Mouse (Mus musculus): Measurements from ENCODE around the gene Elane. TPM values are rescaled to one million over a fixed set of nuclear protein-coding genes. Genes with fewer than 3 reads are reported as not detected.
A peak's percentile ranks its signal among the peaks of the same experiment; 100 is the strongest.

Gene Elane
- 0.31 and 0.50 TPM in 2 replicates for polyA plus RNA-seq (2015; fragmentation: Nextera tagmentation; extraction: Ambion mirVana)

DNA sequence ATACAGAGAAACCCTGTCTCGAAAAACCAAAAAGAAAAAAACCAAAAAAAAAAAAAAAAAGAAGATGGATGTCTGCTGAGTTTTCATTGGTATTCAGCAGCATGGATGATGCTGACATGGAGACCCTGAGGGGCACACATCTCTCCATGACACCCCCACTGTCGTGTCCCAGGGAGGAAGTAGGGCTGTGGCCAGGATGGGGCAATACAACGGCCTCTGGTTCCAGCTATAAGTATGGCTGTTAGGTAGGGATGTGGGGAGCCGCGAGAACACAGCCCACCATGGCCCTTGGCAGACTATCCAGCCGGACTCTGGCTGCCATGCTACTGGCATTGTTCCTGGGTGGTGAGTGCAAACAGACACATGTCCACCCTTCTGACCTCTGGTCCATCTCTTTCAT, at the start of gene Elane:
TSS of gene Elane (plus strand) at position 194 of the 400 bp plus-strand sequence.
- no peak for ATAC-seq (ENCODE audit: low FRiP score)
- H3K27me3 ChIP-seq (replicated peaks), result peaks cover 18% of the 10 kb centered on the region
- H3K4me1 ChIP-seq, result peaks cover 15% of the 10 kb centered on the region
- no peaks in the 10 kb centered on the region for H3K36me3 ChIP-seq
- no peak within 1 kb of the TSS for H3K4me2 ChIP-seq
- no peaks in the 10 kb centered on the region for H3K9me3 ChIP-seq (replicated peaks)
- no peak within 1 kb of the TSS for H3K4me3 ChIP-seq (replicated peaks)
- no peak within 1 kb of the TSS for H3K9ac ChIP-seq (replicated peaks)
- WGBS, result 86% methylated on average over 6 of the region's 6 CpGs
- no peak within 1 kb of the TSS for H3K27ac ChIP-seq (replicated peaks)

DNA sequence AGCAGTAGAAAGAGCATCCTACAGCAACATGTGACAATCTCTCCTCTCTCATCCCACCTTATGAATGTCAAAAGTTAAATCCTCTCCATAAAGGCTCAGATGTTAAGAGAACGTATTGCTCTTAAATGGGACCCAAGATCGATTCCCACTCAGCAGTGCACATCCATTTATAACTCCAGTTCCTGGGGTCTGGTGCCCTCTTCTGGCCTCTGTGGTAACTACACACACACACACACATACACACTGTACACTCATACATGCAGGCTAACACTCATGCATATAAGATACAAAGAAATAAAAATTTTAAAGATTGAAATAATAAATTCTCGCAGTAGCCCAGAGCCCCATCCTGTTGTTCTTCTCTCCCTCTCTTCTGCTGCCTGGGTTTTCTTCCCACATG, 49.1 kb upstream of the Elane start:
- Histone ChIP-seq H3K27ac (replicated peaks) (no peak overlapping the region), H3K9ac (replicated peaks) (no peak overlapping the region), H3K4me2 (no peak overlapping the region), H3K4me3 (replicated peaks) (no peak overlapping the region), H3K27me3 (replicated peaks) (0 out of 2 replicates have a peak, but pooled peaks cover 3% of the 10 kb centered on the region), H3K9me3 (replicated peaks) (no peaks in the 10 kb centered on the region), H3K36me3 (no peaks in the 10 kb centered on the region), H3K4me1 (peaks cover 19% of the 10 kb centered on the region)
- ATAC-seq (ENCODE audit: low FRiP score), result no peak
- WGBS, result 95% methylated on average over 3 of the region's 3 CpGs

DNA sequence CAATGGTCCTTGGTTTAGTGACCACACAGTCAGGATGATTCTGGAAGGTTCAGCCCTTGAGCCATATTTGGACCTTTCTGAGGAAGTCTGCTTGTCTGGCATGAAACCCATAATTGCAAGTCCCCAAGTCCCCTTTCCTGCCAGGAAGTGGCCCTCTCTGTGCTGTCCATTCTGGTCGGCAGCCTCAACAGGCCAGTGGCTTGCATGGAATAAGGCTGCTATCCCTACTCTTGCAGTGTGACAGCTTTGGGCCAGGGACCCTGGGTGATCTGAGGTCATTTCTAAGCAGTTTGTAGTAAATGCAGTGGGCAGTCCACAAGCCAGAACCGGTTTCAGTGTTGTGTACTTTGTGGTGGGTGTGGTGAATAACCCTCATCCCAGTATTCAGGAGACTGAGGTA, 47.9 kb upstream of the Elane start:
- H3K9me3 ChIP-seq (replicated peaks), result no peaks in the 10 kb centered on the region
- no peak overlapping the region for H3K4me2 ChIP-seq
- no peak overlapping the region for H3K27ac ChIP-seq (replicated peaks)
- 67% methylated on average over 2 of the region's 2 CpGs for WGBS
- 0 out of 2 replicates have a peak, but pooled peaks cover 3% of the 10 kb centered on the region for H3K27me3 ChIP-seq (replicated peaks)
- ATAC-seq (ENCODE audit: low FRiP score), result no peak
- H3K4me3 ChIP-seq (replicated peaks), result no peak overlapping the region
- no peak overlapping the region for H3K9ac ChIP-seq (replicated peaks)
- no peaks in the 10 kb centered on the region for H3K36me3 ChIP-seq
- peaks cover 22% of the 10 kb centered on the region for H3K4me1 ChIP-seq

DNA sequence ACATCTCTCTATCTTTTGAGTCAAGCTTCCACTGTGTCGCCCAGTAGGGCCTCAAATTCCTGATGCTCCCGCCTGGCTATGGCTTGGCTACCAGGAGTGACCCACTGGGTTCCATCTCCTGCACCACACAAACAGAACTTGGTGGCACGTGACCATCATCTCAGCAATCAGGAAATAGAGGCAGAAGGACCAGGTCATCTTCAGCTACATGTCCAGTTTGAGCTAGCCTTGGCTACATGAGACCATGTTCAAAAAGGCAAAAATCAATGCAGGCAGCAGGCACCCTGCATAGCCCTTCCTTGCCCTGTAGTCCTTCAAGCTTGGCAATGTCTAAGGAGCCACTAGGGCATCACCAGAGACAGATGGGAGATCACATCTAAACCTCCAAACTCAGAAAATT, 46.0 kb upstream of the Elane start:
- peak overlapping the region; percentile 66 for H3K4me2 ChIP-seq
- H3K9ac ChIP-seq (replicated peaks), result 0 out of 2 replicates have a peak overlapping the region, but pooled peaks have one; percentile 40
- peak overlapping the region; percentile 81 for H3K27ac ChIP-seq (replicated peaks)
- H3K4me1 ChIP-seq, result peaks cover 23% of the 10 kb centered on the region
- WGBS, result 93% methylated on average over 3 of the region's 3 CpGs
- ATAC-seq (ENCODE audit: low FRiP score), result no peak
- no peak overlapping the region for H3K4me3 ChIP-seq (replicated peaks)
- no peaks in the 10 kb centered on the region for H3K9me3 ChIP-seq (replicated peaks)
- no peaks in the 10 kb centered on the region for H3K27me3 ChIP-seq (replicated peaks)
- H3K36me3 ChIP-seq, result no peaks in the 10 kb centered on the region

DNA sequence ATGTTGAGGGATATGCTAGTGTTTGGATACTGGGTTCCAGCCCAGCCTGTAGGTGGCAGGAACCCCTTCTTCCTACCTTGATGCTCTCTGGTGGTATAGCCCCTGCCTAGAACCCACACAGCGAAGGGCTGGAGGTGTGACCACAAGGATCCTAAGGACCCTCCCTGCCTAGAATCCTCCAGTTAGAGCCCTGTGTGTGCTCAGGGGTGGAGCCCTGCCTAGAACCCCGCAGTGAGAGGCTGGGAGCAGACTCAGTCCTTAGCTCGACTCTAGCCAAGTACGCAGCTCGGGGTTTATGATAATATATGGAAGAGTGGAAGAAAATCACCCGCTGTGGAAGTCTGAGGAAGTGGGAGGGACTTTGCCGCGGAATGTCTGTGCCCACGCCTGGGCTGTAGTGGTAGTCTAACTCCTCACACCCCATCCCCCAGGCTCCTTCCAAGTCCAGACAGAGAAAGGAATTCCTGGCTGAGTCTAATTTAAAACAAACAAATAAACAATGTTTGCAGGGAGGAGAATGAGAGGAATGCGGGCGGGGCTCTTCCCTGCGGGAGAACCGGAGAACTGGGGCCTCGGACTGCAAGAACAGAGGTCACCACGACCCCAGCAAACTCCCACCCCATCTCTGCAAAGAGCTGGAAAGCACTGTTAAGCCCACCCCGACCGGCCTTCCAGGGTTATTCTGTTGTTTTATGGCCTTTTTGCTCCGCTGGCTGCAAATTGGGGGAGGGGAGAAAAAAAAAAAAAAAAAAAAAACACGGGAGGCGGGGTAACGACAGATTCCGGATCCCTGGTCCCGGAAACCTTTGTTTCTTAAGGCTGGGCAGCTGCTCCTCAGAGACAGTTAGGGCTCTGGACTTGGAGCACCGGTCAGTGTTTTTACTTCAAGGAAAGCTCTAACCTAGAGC, 45.1 kb upstream of the Elane start:
- Histone ChIP-seq H3K9ac (replicated peaks) (peak overlapping the region; percentile 40), H3K36me3 (no peaks in the 10 kb centered on the region), H3K27me3 (replicated peaks) (no peaks in the 10 kb centered on the region), H3K4me3 (replicated peaks) (peak overlapping the region; percentile 35), H3K9me3 (replicated peaks) (no peaks in the 10 kb centered on the region), H3K4me1 (peaks cover 23% of the 10 kb centered on the region), H3K27ac (replicated peaks) (peak overlapping the region; percentile 81), H3K4me2 (peak overlapping the region; percentile 66)
- peak; percentile 77 for ATAC-seq (ENCODE audit: low FRiP score)
- WGBS, result under 1% methylated on average over 24 of the region's 24 CpGs

DNA sequence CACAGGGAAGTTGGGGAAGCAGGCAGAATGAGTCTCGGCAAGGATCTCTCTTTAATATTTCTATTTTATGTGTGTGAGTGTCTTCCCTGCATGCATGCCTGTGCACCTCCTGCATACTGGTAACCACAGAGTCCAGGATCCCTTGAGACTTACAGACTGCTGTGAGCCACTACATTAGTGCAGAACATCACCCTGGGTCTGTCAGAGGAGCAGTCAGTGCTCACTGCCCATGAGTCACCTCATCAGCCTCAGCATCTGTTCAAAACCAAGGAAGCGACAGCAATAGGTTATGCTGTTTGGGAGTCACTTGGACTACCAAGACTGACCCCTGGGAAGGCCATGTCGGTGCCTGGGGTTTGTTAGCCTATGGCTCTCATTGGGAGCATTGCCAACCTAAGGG, 43.7 kb upstream of the Elane start:
- peak overlapping the region; percentile 18 for H3K27ac ChIP-seq (replicated peaks)
- no peaks in the 10 kb centered on the region for H3K36me3 ChIP-seq
- peaks cover 23% of the 10 kb centered on the region for H3K4me1 ChIP-seq
- no peak overlapping the region for H3K9ac ChIP-seq (replicated peaks)
- no peak for ATAC-seq (ENCODE audit: low FRiP score)
- no peak overlapping the region for H3K4me2 ChIP-seq
- H3K4me3 ChIP-seq (replicated peaks), result no peak overlapping the region
- WGBS, result 72% methylated on average over 3 of the region's 3 CpGs
- H3K27me3 ChIP-seq (replicated peaks), result no peaks in the 10 kb centered on the region
- H3K9me3 ChIP-seq (replicated peaks), result no peaks in the 10 kb centered on the region

DNA sequence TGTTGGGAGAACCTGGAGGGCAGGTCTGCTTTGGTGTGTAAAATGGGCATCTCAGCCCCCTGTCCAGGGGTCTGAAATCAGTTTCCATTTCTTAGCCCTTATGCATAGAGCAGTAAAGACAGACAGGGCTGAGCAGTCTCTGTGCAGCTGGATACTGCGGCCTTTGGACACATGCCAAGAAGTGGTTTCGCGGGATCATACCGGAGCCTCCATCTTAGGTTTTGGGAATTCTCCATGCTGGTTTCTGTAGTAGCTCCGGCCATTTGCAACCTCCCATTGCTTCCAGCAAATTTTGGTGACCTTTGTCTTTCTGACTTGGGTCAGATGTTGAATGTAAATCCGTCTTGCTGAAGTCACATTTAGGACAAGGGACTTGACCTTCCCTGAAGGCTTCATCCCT, 42.6 kb upstream of the Elane start:
- H3K4me3 ChIP-seq (replicated peaks), result no peak overlapping the region
- H3K27ac ChIP-seq (replicated peaks), result no peak overlapping the region
- H3K27me3 ChIP-seq (replicated peaks), result no peaks in the 10 kb centered on the region
- H3K9ac ChIP-seq (replicated peaks), result no peak overlapping the region
- no peaks in the 10 kb centered on the region for H3K9me3 ChIP-seq (replicated peaks)
- no peak for ATAC-seq (ENCODE audit: low FRiP score)
- no peak overlapping the region for H3K4me2 ChIP-seq
- H3K4me1 ChIP-seq, result peaks cover 23% of the 10 kb centered on the region
- WGBS, result 43% methylated on average over 6 of the region's 6 CpGs
- no peaks in the 10 kb centered on the region for H3K36me3 ChIP-seq

DNA sequence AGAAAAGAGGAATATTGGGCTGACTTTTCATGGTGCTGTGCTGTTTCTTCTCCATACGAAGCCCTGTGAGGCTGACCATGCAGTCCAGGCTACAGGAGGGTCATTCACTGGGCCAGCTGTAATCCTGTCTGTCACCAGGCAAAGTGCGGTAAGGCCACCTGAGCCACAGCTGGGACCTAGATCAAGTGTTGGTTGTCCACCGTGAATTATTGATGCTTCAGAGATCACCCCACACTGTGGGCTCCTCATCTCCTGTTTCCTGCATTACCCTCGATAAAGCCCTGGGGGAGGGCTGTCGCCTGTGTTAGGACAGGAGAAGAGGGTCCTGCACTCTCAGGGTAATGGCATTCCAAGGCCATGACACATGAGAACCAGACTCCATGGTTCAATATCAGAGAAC, 39.5 kb upstream of the Elane start:
- no peak overlapping the region for H3K4me3 ChIP-seq (replicated peaks)
- ATAC-seq (ENCODE audit: low FRiP score), result no peak
- H3K4me2 ChIP-seq, result no peak overlapping the region
- H3K27ac ChIP-seq (replicated peaks), result no peak overlapping the region
- no peaks in the 10 kb centered on the region for H3K9me3 ChIP-seq (replicated peaks)
- peaks cover 14% of the 10 kb centered on the region for H3K4me1 ChIP-seq
- no peaks in the 10 kb centered on the region for H3K36me3 ChIP-seq
- H3K27me3 ChIP-seq (replicated peaks), result no peaks in the 10 kb centered on the region
- H3K9ac ChIP-seq (replicated peaks), result no peak overlapping the region
- WGBS, result 62% methylated on average over 5 of the region's 5 CpGs

DNA sequence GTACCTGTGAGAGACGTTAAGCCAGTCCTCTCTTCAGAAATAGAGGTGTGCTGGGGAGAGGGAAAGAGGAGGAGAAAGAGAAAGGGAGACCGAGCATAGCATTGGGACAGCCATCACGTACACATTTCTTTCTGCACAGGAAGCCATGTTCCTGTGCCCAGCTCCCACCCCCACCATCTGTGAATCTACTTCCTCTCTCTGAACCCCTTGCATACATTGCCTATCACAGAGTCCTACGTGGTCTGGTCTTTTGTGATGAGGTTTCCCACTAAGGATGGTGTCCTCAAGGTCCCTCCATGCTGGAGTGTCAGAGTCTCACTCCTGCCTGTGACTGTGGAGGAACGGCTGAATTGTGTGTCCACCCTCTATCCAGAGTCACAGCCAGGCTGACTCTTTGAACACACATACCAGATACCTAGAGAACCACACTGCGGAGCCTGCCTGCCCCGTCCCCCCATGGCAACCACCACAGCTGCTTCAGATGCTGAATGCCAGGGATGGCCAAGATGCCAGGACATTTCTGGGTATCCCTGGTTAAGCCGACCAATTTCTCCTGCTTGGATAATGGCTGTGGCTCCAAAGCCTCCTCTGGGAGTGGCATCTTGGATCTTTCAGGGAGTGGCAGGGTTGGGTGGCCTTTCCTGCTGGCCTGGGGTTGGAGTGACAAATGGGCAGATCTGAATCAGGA, 36.0 kb upstream of the Elane start:
- Histone ChIP-seq H3K27me3 (replicated peaks) (no peaks in the 10 kb centered on the region), H3K27ac (replicated peaks) (no peak overlapping the region), H3K4me1 (peaks cover 28% of the 10 kb centered on the region), H3K36me3 (no peaks in the 10 kb centered on the region), H3K4me2 (no peak overlapping the region), H3K9ac (replicated peaks) (no peak overlapping the region), H3K4me3 (replicated peaks) (no peak overlapping the region), H3K9me3 (replicated peaks) (no peaks in the 10 kb centered on the region)
- no peak for ATAC-seq (ENCODE audit: low FRiP score)
- 85% methylated on average over 8 of the region's 8 CpGs for WGBS

DNA sequence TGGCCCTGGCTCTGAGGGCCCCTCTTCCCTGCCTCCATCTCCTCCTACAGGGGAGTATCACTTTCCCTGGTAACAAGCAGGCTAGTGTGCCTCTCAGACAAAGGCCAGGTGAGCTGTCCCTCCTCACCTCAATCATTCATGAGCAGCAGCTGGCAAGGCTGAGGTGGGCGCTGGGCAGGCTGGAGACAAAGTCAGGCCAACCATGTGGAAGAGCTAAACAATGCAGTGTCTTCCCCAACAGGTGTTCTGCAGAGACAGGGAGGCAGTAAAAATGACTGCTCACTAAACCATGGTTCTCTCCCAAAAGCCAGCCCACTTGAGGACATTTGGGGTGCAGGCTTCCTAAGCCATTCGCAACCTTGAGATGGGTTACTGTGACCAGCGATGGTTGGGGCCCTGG, 34.4 kb upstream of the Elane start:
- WGBS, result 73% methylated on average over 3 of the region's 3 CpGs
- H3K9ac ChIP-seq (replicated peaks), result no peak overlapping the region
- H3K4me1 ChIP-seq, result peaks cover 41% of the 10 kb centered on the region
- H3K9me3 ChIP-seq (replicated peaks), result no peaks in the 10 kb centered on the region
- H3K27me3 ChIP-seq (replicated peaks), result no peaks in the 10 kb centered on the region
- peak overlapping the region; percentile 81; the same call in 1 of the 2 replicates for H3K4me2 ChIP-seq
- no peaks in the 10 kb centered on the region for H3K36me3 ChIP-seq
- no peak overlapping the region for H3K4me3 ChIP-seq (replicated peaks)
- ATAC-seq (ENCODE audit: low FRiP score), result no peak
- peak overlapping the region; percentile 99 for H3K27ac ChIP-seq (replicated peaks)

DNA sequence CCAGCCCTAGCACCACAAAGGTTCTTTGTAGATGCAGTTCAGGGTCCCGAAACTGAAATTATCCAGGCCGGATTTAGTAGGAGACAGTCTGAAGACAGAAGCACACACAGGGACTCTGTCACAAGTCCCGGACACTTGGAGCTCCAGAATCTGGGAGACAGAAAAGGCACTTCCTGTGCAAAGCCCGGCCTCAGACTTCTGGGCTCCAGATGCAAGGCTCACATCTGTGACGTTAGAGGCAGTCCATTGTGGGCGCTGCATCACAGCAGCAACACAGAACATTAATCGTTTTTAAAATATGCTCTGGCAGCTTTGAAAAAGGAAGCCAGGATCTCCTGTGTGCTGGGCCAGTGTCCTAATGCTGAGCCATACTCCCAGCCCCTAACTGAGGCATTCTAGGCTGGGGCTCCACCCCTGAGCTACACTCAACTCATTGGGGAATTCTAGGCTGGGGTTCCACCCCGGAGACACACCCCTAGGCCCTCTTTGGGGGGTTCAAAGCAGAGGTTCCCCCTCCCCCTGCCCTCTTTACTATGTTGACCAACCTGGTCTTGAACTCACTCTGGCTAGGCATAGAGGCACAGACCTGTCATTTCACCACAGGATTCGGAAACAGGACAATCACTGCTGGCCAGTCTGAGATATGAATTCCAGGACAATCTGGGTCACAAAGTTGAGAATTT, 33.8 kb upstream of the Elane start:
- peaks cover 47% of the 10 kb centered on the region for H3K4me1 ChIP-seq

More for the DNA sequence above, 33.8 kb upstream of the Elane start:
- Histone ChIP-seq H3K27ac (replicated peaks) (peak overlapping the region; percentile 99), H3K4me3 (replicated peaks) (0 out of 2 replicates have a peak overlapping the region, but pooled peaks have one; percentile 9), H3K9me3 (replicated peaks) (no peaks in the 10 kb centered on the region), H3K4me2 (peak overlapping the region; percentile 81), H3K36me3 (peaks cover 3% of the 10 kb centered on the region), H3K27me3 (replicated peaks) (no peaks in the 10 kb centered on the region), H3K9ac (replicated peaks) (peak overlapping the region; percentile 70; the same call in 1 of the 2 replicates)
- ATAC-seq (ENCODE audit: low FRiP score), result no peak
- WGBS, result 51% methylated on average over 9 of the region's 9 CpGs
